Mouse (Mus musculus) stomach, postnatal 0 days (tissue): Measurements from ENCODE around the gene Cox7a1. TPM values are rescaled to one million over a fixed set of nuclear protein-coding genes. Genes with fewer than 3 reads are reported as not detected.

Experiments
- ATAC-seq: fragments of 200-750 bp; cut with Nextera tagmentation; 2 replicates; pipeline ENCODE4 v1.8.0; 2017; ENCODE audit not compliant: low FRiP score, low TSS enrichment
- DNase-seq: peaks from one replicate; pipeline ENCODE4 v3.0.0-alpha.2; 2016; ENCODE audit warnings: low spot score
- H3K27ac ChIP-seq: fragments of 300-500 bp; sonication (generic); replicated peaks from 2 replicates; pipeline ENCODE4 v1.5.1; 2014; ENCODE audit warnings: mild to moderate bottlenecking, control low read depth
- H3K27me3 ChIP-seq: fragments of 300-500 bp; sonication (generic); 2 replicates; pipeline ENCODE4 v1.6.1; 2014; ENCODE audit warnings: low read length; ENCODE audit not compliant: control insufficient read depth, insufficient read depth
- H3K36me3 ChIP-seq: fragments of 300-500 bp; sonication (generic); 2 replicates; pipeline ENCODE4 v1.6.1; 2014; ENCODE audit warnings: low read length, mixed read lengths; ENCODE audit not compliant: control insufficient read depth, insufficient read depth
- H3K4me1 ChIP-seq: fragments of 300-500 bp; sonication (generic); replicated peaks from 2 replicates; pipeline ENCODE4 v1.6.1; 2014; ENCODE audit warnings: antibody characterized with exemption; ENCODE audit not compliant: control insufficient read depth, insufficient read depth
- H3K4me2 ChIP-seq: fragments of 300-500 bp; sonication (generic); replicated peaks from 2 replicates; pipeline ENCODE4 v1.6.1; 2014; ENCODE audit warnings: low read depth, mild to moderate bottlenecking, control low read depth, moderate library complexity
- H3K4me3 ChIP-seq: fragments of 300-500 bp; sonication (generic); 2 replicates; pipeline ENCODE4 v1.5.1; 2014; ENCODE audit warnings: low read depth, low read length, control low read depth
- H3K9ac ChIP-seq: fragments of 300-500 bp; sonication (generic); 2 replicates; pipeline ENCODE4 v1.6.1; 2014; ENCODE audit warnings: mild to moderate bottlenecking, low read length, control low read depth, mixed read lengths
- H3K9me3 ChIP-seq: fragments of 300-500 bp; sonication (generic); 2 replicates; pipeline ENCODE4 v1.6.1; 2016; ENCODE audit warnings: low read length; ENCODE audit not compliant: control insufficient read depth
- CTCF ChIP-seq: IDR thresholded peaks from 2 replicates; pipeline ENCODE4 v1.5.1; 2016; ENCODE audit warnings: antibody characterized with exemption, low read depth, mild to moderate bottlenecking, moderate library complexity
- EP300 ChIP-seq: optimal IDR thresholded peaks from 2 replicates; pipeline ENCODE3; 2016; ENCODE audit warnings: antibody characterized with exemption
- WGBS: fragments of 180-500 bp; shearing (Covaris S2); extraction: QIAGEN DNeasy Blood & Tissue Kit; methylation state at CpG from one replicate; pipeline ENCODE4 v1.1.7; 2014; 5-methylcytosine and 5-hydroxymethylcytosine counted together
- polyA plus RNA-seq: library from polyadenylated mRNA; unstranded; fragments of >200 nt; fragmentation: Nextera tagmentation; extraction: Ambion mirVana; gene quantifications from 2 replicates; pipeline ENCODE4 v1.2.1, GENCODE M21; 2015

The Cox7a1 gene
- polyA plus RNA-seq = 38.8 and 40.7 TPM in 2 replicates

DNA sequence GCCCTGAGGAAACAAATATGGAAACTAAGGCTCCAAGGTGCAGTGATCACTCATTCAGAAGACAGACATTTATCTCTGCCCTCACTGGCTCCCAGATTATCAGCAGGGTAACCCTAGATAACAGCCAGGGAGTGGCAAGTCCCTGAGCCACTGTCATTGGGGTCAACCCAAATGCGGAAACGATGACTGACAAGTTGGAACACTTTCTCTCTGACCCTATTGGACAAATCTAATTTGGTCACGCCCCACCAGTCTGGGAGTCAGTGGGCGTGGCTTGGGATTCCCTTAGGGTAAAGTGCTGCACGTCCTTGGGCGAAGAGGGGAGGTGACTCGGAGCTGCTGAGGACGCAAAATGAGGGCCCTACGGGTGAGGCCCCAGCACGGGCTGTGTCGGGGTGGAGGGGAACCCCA is at the start of gene Cox7a1:
Gene Cox7a1, plus strand, starts transcription at position 266 of the 411 bp plus-strand sequence.
- Histone ChIP-seq H3K27ac (peak within 1 kb of the TSS; percentile 40; the same call in 1 of the 2 replicates), H3K9ac (peak within 1 kb of the TSS; percentile 47; the same call in 1 of the 2 replicates)
- WGBS = 2% methylated on average over 11 of the region's 11 CpGs

DNA sequence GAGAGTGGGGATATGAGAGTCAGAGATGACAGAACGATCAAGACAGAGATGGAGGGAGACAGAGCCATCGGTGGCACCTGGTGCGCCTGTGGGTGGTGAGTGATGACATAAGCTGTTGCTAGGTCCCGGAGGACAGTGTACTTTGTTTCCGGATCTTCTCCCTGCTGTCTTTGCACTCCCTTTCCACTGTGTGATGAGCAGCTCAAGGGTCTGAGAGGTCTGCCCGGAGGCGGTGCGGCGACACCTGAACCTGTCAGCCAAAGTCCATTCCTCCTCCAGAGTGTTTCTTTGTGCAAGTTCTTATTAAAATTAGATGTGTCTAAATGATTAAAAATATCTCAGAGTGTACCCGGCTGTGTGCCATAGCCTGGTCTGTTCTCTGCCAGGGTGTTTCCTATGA is 47.1 kb upstream of the Cox7a1 start:
- H3K9me3 ChIP-seq = no peaks in the 10 kb centered on the region
- 0 out of 2 replicates have a peak, but pooled peaks cover 4% of the 10 kb centered on the region for H3K36me3 ChIP-seq
- H3K4me2 ChIP-seq = no peak overlapping the region
- no peak for ATAC-seq
- whole genome bisulfite sequencing = 89% methylated on average over 10 of the region's 10 CpGs
- H3K4me3 ChIP-seq = no peak overlapping the region
- H3K27me3 ChIP-seq = no peaks in the 10 kb centered on the region
- no peaks in the 10 kb centered on the region for H3K4me1 ChIP-seq
- H3K9ac ChIP-seq = no peak overlapping the region
- H3K27ac ChIP-seq = no peak overlapping the region
- DNase-seq = no peak
- TF ChIP-seq CTCF (no peak), EP300 (no peak)

More for the DNA sequence above, at the start of gene Cox7a1:
- TF ChIP-seq EP300 (no peak), CTCF (no peak)
- H3K27me3 ChIP-seq = no peaks in the 10 kb centered on the region
- H3K4me1 ChIP-seq = no peaks in the 10 kb centered on the region
- ATAC-seq = peak; percentile 85
- peak; percentile 91 for DNase-seq
- H3K4me3 ChIP-seq = peak within 1 kb of the TSS; percentile 19
- peak within 1 kb of the TSS; percentile 52 for H3K4me2 ChIP-seq
- no peaks in the 10 kb centered on the region for H3K9me3 ChIP-seq
- peaks cover 15% of the 10 kb centered on the region for H3K36me3 ChIP-seq

DNA sequence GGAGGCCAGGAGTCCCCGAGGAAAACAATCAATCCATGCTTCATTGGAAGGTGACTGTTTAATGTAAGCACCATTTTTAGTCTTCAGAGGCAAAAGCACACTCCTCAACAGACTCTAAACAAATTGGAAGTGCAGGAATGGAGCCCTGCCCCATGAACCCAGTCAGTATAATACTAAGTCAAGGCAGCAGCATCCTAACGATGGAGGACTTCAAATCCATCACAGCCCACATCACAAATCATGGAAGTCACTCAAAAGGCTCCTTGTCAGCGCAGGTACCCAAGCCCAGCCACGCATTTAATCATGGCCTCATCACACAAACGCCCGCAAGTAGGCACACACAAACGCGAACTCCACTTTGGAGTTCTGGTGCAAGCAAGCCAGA is 40.8 kb upstream of the Cox7a1 start:
- Histone ChIP-seq H3K27me3 (no peaks in the 10 kb centered on the region), H3K4me2 (peak overlapping the region; percentile 67), H3K9ac (peak overlapping the region; percentile 59), H3K4me3 (peak overlapping the region; percentile 51), H3K9me3 (no peaks in the 10 kb centered on the region), H3K27ac (no peak overlapping the region; the same call in 1 of the 2 replicates), H3K4me1 (no peaks in the 10 kb centered on the region), H3K36me3 (no peaks in the 10 kb centered on the region)
- WGBS = 11% methylated on average over 8 of the region's 8 CpGs
- TF ChIP-seq CTCF = no peak
- TF ChIP-seq EP300 = no peak
- ATAC-seq (no peak), DNase-seq (no peak)

DNA sequence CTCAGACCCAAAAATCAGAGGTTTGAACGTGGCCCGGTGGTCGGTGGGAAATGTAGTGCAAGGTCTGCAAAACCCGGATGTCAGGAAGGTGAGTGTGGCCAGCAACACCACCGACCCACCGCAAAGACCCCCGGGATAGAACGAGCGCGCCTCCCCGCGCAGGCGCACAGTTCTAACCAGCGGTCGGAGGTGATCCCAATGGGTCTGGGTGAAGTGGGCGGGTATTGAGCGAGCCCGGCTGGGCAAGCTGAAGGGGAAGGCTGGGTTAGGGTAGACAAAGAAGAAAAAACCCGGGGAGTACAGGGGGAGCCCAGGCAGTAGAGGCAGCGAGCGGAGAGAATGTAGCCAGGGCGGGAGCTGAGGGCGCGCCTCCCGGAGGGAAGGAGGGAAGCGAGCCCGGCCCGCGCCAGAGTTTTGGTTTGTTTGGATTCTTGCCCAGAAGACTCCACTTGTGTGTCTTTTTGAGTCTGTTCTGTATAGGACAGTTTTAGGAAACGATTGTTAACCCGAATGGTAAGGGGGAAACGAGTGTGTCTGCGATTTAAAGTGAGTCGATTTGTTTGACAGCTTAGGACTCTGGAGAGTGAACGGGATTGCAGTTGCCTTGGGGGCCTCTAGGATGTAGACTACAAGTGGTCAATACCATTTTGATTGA is 40.3 kb upstream of the Cox7a1 start:
- peak overlapping the region; percentile 51 for H3K4me3 ChIP-seq
- H3K4me2 ChIP-seq = peak overlapping the region; percentile 67
- H3K4me1 ChIP-seq = no peaks in the 10 kb centered on the region
- peak overlapping the region; percentile 59 for H3K9ac ChIP-seq
- H3K9me3 ChIP-seq = no peaks in the 10 kb centered on the region
- H3K27me3 ChIP-seq = no peaks in the 10 kb centered on the region
- peak overlapping the region; percentile 49 for H3K27ac ChIP-seq
- WGBS = 3% methylated on average over 35 of the region's 35 CpGs
- H3K36me3 ChIP-seq = no peaks in the 10 kb centered on the region
- DNase-seq = peak; percentile 71
- no peak for TF ChIP-seq EP300
- TF ChIP-seq CTCF = 0 out of 2 replicates have a peak, but pooled peaks have one; percentile 3
- peak; percentile 87 for ATAC-seq

DNA sequence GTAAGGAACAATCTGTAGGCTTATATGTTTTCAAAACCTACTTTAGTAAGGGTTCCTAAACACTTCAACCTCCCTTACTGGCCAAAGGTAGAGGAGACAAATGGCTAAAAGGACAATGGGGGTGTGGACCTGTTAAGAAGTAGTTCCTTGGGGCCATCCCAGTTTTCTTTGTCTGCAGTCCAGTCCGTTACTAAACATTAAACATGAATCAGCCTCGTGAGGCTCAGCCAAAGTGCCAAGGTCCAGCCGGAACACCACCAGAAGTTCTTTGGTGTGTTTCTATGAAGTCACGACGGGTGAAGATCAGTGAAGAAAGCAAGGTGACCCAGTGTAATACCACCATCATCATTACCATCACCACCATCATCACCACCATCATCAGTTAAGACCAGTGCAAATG is 36.9 kb upstream of the Cox7a1 start:
- Histone ChIP-seq H3K4me2 (no peak overlapping the region), H3K9me3 (peaks cover 8% of the 10 kb centered on the region; the same call in 1 of the 2 replicates), H3K27ac (no peak overlapping the region), H3K9ac (no peak overlapping the region), H3K4me1 (no peaks in the 10 kb centered on the region), H3K36me3 (no peaks in the 10 kb centered on the region), H3K4me3 (no peak overlapping the region), H3K27me3 (no peaks in the 10 kb centered on the region)
- DNase-seq = no peak
- no peak for ATAC-seq
- TF ChIP-seq CTCF (no peak), EP300 (no peak)
- WGBS = 96% methylated on average over 5 of the region's 5 CpGs

DNA sequence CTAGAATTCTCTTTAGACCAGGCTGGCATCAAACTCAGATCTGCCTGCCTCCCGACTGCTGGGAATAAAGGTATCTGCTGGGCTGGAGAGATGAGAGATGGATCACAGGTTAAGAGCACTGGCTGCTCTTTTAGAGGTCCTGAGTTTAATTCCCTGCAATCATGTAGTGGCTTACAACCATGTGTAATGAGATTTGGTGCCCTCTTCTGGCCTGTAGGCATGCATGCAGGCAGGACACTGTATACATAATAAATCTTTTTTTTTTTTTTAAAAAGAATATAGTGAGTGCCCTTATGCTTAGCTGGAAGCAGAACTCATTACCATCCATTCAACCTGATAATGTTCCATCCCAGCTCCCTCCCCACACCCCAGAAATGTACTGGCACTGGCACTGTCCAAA is 29.9 kb upstream of the Cox7a1 start:
- DNase-seq (no peak), ATAC-seq (no peak)
- H3K4me2 ChIP-seq = no peak overlapping the region
- H3K27me3 ChIP-seq = no peaks in the 10 kb centered on the region
- no peak overlapping the region for H3K27ac ChIP-seq
- no peak overlapping the region for H3K9ac ChIP-seq
- WGBS = 96% methylated on average over 1 of the region's 1 CpGs
- TF ChIP-seq EP300 (no peak), CTCF (0 out of 2 replicates have a peak, but pooled peaks have one; percentile 11)
- H3K4me1 ChIP-seq = no peaks in the 10 kb centered on the region
- H3K9me3 ChIP-seq = peaks cover 20% of the 10 kb centered on the region
- H3K36me3 ChIP-seq = peaks cover 6% of the 10 kb centered on the region
- H3K4me3 ChIP-seq = no peak overlapping the region
